Mouse (Mus musculus) cortical plate, adult 2 months (tissue): Measurements from ENCODE around the gene Qsox1. TPM values are rescaled to one million over a fixed set of nuclear protein-coding genes. Genes with fewer than 3 reads are reported as not detected.

Experiments
- H3K27ac ChIP-seq: fragments of 200-500 bp; 2 replicates; pipeline ENCODE4 v1.5.1; 2012; ENCODE audit warnings: low read length, control low read depth, inconsistent platforms; ENCODE audit not compliant: insufficient read depth
- H3K4me1 ChIP-seq: fragments of 200-500 bp; 2 replicates; pipeline ENCODE4 v1.6.1; 2011; ENCODE audit warnings: low read length; ENCODE audit not compliant: control insufficient read depth, insufficient read depth
- H3K4me3 ChIP-seq: fragments of 200-500 bp; 2 replicates; pipeline ENCODE4 v1.5.1; 2011; ENCODE audit warnings: mild to moderate bottlenecking, low read length, control low read depth; ENCODE audit not compliant: insufficient read depth
- CTCF ChIP-seq: fragments of 200-500 bp; IDR thresholded peaks from 2 replicates; pipeline ENCODE4 v1.5.1; 2011; ENCODE audit warnings: mild to moderate bottlenecking, control low read depth, low read length; ENCODE audit not compliant: insufficient read depth; ENCODE audit errors: extremely low read depth
- POLR2A ChIP-seq: fragments of 200-500 bp; IDR thresholded peaks from 2 replicates; pipeline ENCODE4 v1.6.1; 2011; ENCODE audit warnings: mild to moderate bottlenecking, low read length, control low read depth; ENCODE audit not compliant: insufficient read depth; ENCODE audit errors: extremely low read depth
- polyA plus RNA-seq: library from polyadenylated mRNA; depleted of rRNA; stranded (reverse); fragments of >200 nt; gene quantifications from 2 replicates; pipeline ENCODE4 v1.2.3, GENCODE M21; 2012

Gene Qsox1
- polyA plus RNA-seq, 1 experiment = 33.5 TPM

DNA sequence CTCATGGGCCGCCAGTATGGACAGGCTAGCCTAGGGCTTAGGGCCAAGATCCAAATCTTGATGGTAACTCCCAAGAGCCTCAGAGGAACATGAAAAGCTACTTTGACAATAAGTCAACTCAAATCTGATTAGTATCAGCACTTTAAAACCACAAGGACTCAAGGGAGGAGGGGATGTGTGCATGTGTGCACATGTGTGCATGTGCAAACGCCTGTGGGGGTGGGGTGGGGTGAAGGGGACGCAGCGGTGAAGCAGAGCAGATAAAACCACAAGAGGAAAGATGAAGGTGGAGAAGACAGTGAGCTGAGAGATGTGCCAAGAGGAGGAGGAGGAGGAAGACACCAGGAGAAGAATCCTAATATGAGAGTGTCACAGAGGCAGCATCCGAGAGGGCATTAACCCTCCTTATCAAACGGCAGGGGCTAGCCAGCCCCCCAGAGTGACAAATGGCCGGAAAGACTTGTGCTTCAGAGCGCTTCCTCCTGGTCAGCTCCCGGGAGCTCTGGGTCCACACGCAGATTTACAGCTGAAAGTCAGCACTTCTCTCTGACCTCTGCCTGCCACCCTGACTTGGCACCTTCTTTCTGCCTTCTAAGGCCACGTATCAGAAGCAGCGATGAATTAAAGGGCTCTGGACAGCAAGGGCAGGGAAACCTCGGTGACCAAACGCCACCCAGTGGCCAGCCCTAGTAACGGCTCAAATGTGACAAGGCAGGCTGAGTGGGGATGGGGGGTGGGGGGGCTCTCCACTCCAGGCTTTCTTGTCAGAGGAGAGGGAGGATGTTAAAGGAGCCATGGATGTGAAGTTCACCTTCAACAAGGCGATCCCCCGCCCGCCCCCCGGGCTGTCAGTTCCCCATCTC lies 28.1 kb downstream of the Qsox1 start:
- Histone ChIP-seq H3K4me1 (no peaks in the 10 kb centered on the region), H3K4me3 (no peak overlapping the region), H3K27ac (no peak overlapping the region)
- TF ChIP-seq CTCF = peak; percentile 72
- no peak for TF ChIP-seq POLR2A

DNA sequence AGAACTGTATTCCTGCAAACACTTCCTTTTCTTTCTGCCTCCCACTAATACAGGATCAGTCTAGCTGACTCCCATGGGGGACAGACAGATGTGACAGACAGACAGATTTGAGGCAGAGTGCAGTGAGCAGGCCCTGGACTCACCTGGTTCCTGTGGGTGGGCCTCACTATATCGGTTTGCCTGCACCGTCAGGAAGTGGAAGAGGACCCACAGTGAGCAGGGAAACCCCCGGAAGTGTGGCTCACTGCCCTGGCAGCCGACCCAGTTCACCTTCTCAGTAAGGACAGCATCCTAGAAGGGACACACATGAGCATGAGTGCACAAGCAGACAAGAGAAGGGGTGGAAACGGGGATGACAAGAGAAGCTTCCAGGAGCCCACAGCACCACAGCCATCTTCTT lies 30.3 kb downstream of the Qsox1 start:
- Histone ChIP-seq H3K27ac (no peak overlapping the region), H3K4me3 (no peak overlapping the region), H3K4me1 (no peaks in the 10 kb centered on the region)
- TF ChIP-seq CTCF (no peak), POLR2A (no peak)

DNA sequence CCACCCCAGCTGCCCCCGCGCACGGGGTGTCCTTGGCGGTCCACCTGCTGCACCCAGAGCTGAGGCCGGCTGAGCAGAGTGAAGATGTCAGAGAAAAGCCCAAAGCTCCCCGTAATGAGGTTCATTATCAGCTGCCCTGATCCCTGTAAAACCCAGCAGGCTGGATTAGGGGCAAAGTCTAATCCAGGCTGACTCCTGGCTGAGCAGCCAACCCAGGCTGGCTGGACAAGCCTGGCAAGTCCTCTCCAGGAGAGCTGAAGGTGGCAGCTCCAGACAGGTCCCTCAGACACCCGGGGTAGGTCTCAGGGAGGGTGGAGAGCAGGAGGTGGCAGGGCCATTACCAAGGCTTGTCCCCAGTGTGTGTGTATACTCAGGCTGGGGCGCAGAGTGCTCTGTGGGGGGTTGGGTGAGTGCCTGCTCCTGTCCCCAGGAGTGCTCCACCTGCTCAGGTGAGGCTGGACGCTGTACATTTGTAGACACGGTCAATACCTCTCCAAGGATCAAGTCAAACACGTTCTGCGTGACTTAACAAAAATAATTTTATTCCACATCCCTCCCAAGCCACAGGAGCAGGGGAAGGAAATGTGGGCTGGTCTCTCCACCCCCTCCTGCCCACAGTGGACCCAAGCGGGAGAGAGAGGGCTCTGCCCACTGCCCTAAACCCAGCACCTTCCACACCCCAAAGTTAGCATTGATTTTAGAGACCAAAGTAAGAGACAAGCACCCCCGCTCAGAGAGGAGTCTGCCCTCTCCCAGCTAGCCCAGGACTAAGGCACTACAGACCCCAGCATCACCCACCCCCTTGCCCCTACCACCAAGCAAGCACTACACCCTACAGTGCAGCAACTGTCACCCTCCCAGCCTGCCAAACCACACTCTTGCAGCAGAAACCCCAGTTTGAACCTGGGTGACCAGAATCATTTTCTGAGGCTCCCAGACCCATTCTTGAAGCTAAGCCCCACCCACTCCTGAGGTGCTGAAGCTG lies 34.8 kb downstream of the Qsox1 start:
- no peak overlapping the region for H3K4me3 ChIP-seq
- no peak for TF ChIP-seq POLR2A
- TF ChIP-seq CTCF = no peak
- H3K27ac ChIP-seq = no peak overlapping the region
- H3K4me1 ChIP-seq = no peaks in the 10 kb centered on the region

DNA sequence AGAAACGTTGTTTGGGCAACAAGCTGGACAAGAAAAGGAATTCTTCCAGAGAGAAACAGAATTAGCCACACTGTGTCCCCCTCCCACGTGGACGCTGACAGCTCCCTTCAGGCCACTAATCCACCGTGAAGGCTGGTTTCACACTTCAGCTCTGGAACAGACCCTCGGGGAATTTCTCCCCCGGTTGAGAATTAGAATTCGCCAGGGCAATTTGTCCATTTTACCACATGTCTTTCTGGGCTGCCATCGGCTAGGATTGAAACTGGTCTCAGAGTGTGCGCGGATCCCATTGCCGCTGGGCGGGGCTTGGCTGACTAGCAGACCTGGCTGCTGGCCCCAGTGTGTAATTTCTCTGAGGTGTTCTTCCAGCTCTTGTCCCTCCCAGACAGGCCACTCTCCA lies 53.5 kb downstream of the Qsox1 start:
- Histone ChIP-seq H3K27ac (no peak overlapping the region), H3K4me1 (no peaks in the 10 kb centered on the region), H3K4me3 (no peak overlapping the region)
- TF ChIP-seq POLR2A = no peak
- no peak for TF ChIP-seq CTCF

DNA sequence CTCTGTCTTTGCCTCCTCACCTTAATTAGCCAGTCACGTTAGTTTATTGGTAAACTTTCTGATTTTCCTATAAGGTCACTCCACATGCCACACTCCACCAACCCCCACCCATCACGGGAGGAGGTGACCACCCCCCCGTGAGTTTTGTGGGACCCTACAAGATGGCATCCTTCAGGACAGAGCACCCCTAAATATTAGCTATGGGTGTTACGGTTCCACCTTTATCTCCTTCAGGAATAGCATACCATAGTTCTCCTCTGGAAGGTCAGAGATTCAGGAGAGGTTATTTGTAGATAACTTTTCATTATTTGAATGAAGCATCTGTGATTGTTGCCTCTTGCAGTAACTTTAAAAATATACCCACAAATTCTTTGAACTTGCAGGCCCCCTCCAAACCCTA lies 54.0 kb downstream of the Qsox1 start:
- Histone ChIP-seq H3K27ac (no peak overlapping the region), H3K4me3 (no peak overlapping the region), H3K4me1 (no peaks in the 10 kb centered on the region)
- TF ChIP-seq POLR2A (no peak), CTCF (no peak)

DNA sequence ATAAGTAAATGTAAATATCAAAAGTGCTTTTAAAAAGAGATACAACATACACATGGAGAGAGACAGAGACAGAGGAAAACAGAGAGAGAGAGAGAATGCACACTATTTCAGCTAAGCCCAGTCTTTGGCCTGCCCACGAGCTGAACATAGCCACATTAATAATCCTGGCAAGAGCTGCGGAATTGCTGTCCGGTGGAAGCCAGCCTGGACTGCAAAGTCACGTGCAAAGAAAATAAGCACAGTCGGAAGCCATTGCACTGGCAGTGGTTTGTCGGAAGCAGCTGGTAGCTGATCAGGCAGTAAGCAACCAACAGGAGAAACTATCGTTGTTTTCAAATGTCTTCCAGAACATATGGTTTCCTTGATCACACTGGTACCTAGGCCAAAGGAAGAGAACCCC lies 55.1 kb downstream of the Qsox1 start:
- H3K4me3 ChIP-seq = no peak overlapping the region
- TF ChIP-seq POLR2A (no peak), CTCF (no peak)
- no peaks in the 10 kb centered on the region for H3K4me1 ChIP-seq
- no peak overlapping the region for H3K27ac ChIP-seq

DNA sequence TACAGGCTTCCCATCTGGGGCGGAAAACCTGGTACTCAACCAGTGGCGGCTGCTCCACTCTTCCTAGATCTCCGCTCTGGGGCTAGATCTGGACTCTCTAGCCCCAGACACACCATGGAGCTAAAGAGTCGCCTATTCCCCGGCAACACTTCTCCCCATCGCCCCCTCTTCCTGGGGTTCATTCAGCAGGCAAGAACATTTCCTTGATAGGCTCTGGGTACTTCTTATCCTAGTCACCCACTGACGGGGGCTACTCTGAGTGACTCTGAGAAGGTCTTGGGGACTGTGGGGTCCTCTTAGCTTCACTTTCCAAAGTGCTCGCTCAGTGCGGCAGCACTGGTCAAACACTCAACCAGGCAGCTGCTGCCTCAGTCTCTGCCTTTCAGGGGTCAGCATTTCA lies 59.3 kb downstream of the Qsox1 start:
- H3K4me3 ChIP-seq = no peak overlapping the region
- H3K27ac ChIP-seq = no peak overlapping the region
- H3K4me1 ChIP-seq = no peaks in the 10 kb centered on the region
- TF ChIP-seq CTCF (no peak), POLR2A (no peak)

DNA sequence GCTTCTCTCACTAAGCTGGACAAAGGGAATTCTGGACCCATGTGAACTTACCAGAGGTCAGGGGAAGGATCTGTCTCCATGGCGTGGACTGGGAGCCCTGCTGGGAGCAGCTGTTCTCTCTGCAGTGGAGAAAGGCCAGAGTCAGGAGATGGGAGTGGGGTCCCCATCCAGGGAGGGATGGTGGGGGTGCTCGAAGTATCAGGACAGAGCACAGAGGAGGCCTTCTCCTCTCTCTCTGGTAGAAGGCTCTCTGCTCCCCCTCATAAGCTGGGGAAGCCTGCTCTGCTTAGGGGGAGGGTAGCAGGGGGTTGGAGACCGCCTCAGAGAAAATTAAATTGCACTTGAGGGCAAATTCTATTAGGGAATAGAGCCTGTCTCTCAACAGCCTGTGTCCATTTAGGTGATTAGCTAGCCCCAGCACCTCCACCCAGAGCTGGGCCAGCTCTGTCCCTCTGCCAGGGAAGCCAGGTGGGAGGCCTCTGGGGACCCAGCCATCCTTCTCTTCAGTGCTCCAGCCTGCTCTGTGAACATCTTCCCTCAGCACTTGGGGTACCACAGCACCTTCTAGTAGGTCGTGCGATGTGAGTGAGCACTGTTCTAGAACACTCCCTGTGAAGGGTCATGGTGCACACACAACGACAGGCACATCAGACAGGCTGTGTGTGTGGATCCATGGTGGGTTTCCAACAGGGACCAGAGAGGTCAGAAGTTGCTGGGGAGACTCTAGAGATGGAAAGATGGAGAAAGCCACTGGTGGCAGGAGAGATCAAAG lies 61.0 kb downstream of the Qsox1 start, which contains the start of gene Lhx4:
TSS of gene Lhx4 (minus strand) at position 201 of the 772 bp plus-strand sequence.
- Histone ChIP-seq H3K27ac (no peak within 1 kb of the TSS), H3K4me3 (no peak within 1 kb of the TSS), H3K4me1 (no peaks in the 10 kb centered on the region)
- no peak for TF ChIP-seq CTCF
- TF ChIP-seq POLR2A = no peak

DNA sequence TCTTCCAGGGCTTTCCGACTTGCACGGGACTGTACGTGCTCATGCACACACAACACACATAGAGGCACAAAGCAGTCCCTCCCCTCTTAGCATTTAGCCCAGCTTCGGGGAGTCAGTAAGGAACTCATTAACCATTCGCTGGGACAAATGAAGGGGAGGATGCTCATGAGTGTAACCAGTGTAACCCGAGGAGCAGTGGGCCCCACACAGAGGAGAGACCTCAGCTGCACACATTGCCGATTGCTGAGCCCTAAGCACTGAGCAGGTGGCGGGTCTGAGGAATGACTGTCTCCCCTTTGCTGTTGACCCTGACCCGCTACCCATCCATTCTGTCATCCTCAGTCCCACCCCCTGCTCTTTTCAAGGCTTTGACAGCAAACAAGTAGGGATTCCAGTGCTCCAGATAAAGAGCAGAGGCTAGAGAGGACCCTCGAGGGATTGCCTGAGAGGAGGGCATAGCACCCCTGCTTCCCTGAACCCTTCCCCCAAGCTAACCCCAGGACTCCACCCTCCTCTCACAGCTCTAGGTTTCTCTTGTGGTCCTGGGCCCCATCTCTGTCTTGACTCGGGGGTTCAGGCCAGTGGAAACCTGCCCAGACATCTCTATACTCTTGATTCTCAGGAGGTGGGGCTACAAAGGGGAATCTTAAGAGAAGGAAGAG lies 62.0 kb downstream of the Qsox1 start:
- Histone ChIP-seq H3K27ac (no peak overlapping the region), H3K4me1 (no peaks in the 10 kb centered on the region), H3K4me3 (no peak overlapping the region)
- TF ChIP-seq CTCF (no peak), POLR2A (no peak)
